Mouse (Mus musculus) limb, embryonic 13.5 days (tissue): ENCODE results near the gene Sap30l. TPM values are rescaled to one million over a fixed set of nuclear protein-coding genes. Genes with fewer than 3 reads are reported as not detected.
A peak's percentile ranks its signal among the peaks of the same experiment; 100 is the strongest.
"Not testable (repeated sequence)": the region's sequence is repeated elsewhere in the genome, so short reads cannot be mapped to it uniquely, and the experiment has no call there.

Experiments
- ATAC-seq: fragments of 200-750 bp; cut with Nextera tagmentation; 2 replicates; pipeline ENCODE4 v1.8.0; 2017; ENCODE audit warnings: low read depth, moderate number of reproducible peaks, moderate TSS enrichment; ENCODE audit not compliant: low FRiP score
- H3K27ac ChIP-seq: fragments of 300-500 bp; sonication (generic); 2 replicates; pipeline ENCODE4 v1.5.1; 2015; ENCODE audit warnings: inconsistent platforms, mild to moderate bottlenecking, moderate library complexity
- H3K27me3 ChIP-seq: fragments of 300-500 bp; sonication (generic); 2 replicates; pipeline ENCODE4 v1.6.1; 2015; ENCODE audit warnings: mild to moderate bottlenecking, inconsistent platforms
- H3K36me3 ChIP-seq: fragments of 300-500 bp; sonication (generic); 2 replicates; pipeline ENCODE4 v1.6.1; 2015; ENCODE audit warnings: inconsistent platforms, mild to moderate bottlenecking, moderate library complexity
- H3K4me1 ChIP-seq: fragments of 300-500 bp; sonication (generic); 2 replicates; pipeline ENCODE4 v1.6.1; 2015; ENCODE audit warnings: inconsistent platforms
- H3K4me2 ChIP-seq: fragments of 300-500 bp; sonication (generic); replicated peaks from 2 replicates; pipeline ENCODE4 v1.6.1; 2015; ENCODE audit warnings: inconsistent platforms, mild to moderate bottlenecking, moderate library complexity
- H3K4me3 ChIP-seq: fragments of 300-500 bp; sonication (generic); 2 replicates; pipeline ENCODE4 v1.5.1; 2015; ENCODE audit warnings: moderate library complexity, mild to moderate bottlenecking, inconsistent platforms
- H3K9ac ChIP-seq: fragments of 300-500 bp; sonication (generic); 2 replicates; pipeline ENCODE4 v1.6.1; 2015; ENCODE audit warnings: mild to moderate bottlenecking, inconsistent platforms
- H3K9me3 ChIP-seq: fragments of 300-500 bp; sonication (generic); 2 replicates; pipeline ENCODE4 v1.6.1; 2016; ENCODE audit warnings: inconsistent platforms
- WGBS: fragments of 180-500 bp; shearing (Covaris S2); methylation state at CpG from one replicate; pipeline ENCODE4 v1.1.7; 2015; 5-methylcytosine and 5-hydroxymethylcytosine counted together
- polyA plus RNA-seq: library from polyadenylated mRNA; unstranded; fragments of >200 nt; fragmentation: Nextera tagmentation; extraction: Ambion mirVana; gene quantifications from 2 replicates; pipeline ENCODE4 v1.2.1, GENCODE M21; 2015

The Sap30l gene
- polyA plus RNA-seq, 1 experiment from 2014 or later = 11.0 TPM

DNA sequence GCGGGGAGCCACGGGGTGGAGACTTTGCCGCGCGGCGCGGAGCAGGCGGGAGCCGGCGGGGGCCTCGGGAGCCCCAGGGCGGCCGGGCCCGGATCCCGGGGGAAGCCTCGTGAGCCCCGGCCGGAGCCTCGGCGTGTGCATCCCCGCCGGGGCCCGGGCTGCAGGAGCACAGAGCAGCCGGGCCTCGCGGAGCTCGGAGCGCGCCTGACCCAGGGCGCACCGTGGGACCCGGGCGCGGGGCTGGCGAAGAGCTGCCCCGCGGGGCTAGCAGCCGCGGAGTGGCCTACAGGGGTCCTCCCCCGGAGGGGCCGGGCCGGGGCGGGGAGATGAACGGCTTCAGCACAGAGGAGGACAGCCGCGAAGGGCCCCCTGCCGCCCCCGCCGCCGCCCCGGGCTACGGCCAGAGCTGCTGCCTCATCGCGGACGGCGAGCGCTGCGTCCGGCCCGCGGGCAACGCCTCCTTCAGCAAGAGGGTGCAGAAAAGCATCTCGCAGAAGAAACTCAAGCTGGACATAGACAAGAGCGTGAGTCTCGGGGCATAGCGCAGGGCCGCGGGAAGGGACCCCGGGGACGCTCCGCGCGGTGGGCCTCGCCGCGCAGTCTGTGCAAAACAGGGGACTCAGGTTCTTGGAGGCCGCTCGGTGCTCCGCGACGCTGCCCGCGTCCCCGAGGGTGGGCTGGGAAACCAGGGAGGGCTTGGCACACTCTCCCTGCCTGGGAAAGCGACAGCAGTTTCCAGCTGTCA lies 501 bp downstream of the Sap30l start:
- Histone ChIP-seq H3K4me3 (peak overlapping the region; percentile 98), H3K4me2 (peak overlapping the region; percentile 98), H3K36me3 (peaks cover 8% of the 10 kb centered on the region; the same call in 1 of the 2 replicates), H3K4me1 (peaks cover 28% of the 10 kb centered on the region), H3K27ac (no peak overlapping the region), H3K9me3 (no peaks in the 10 kb centered on the region), H3K9ac (peak overlapping the region; percentile 95), H3K27me3 (no peaks in the 10 kb centered on the region)
- peak; percentile 49; the same call in 1 of the 2 replicates for ATAC-seq
- under 1% methylated on average over 83 of the region's 85 CpGs for WGBS

- Histone ChIP-seq H3K4me1 (peaks cover 28% of the 10 kb centered on the region), H3K27me3 (no peaks in the 10 kb centered on the region), H3K4me3 (peak overlapping the region; percentile 98), H3K4me2 (peak overlapping the region; percentile 98), H3K36me3 (peaks cover 11% of the 10 kb centered on the region), H3K27ac (no peak overlapping the region), H3K9ac (peak overlapping the region; percentile 95), H3K9me3 (no peaks in the 10 kb centered on the region)
- WGBS = under 1% methylated on average over 18 of the region's 18 CpGs
- ATAC-seq = no peak
These were observed 1.1 kb downstream of the Sap30l start for GRCm38 (mm10) chr11:57802511-57802870.

DNA sequence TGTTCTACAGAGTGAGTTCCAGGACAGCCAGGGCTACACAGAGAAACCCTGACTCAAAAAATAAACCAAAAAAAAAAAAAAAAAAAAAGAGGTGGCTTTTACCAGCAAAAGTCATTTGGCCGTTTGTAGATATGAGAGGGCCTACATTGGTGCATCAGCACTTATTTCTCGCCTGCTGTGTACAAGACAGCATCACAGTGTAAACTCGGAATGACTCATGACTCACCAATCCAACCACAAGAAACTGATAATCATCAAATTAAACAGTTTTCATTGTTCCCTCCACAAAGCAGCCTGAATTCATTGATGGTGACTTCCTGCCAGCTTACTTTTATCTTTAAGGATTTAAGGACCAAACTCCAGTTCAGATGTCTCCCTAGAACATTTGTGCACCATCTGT lies 3.6 kb downstream of the Sap30l start:
- ATAC-seq = no peak
- Histone ChIP-seq H3K9ac (no peak overlapping the region), H3K27ac (no peak overlapping the region), H3K9me3 (no peaks in the 10 kb centered on the region), H3K27me3 (no peaks in the 10 kb centered on the region), H3K4me3 (no peak overlapping the region), H3K4me1 (peaks cover 26% of the 10 kb centered on the region), H3K36me3 (peaks cover 35% of the 10 kb centered on the region), H3K4me2 (no peak overlapping the region)
- 52% methylated on average over 3 of the region's 3 CpGs for WGBS

- no peaks in the 10 kb centered on the region for H3K4me1 ChIP-seq
- H3K27ac ChIP-seq = no peak overlapping the region
- peaks cover 66% of the 10 kb centered on the region for H3K36me3 ChIP-seq
- no peaks in the 10 kb centered on the region for H3K9me3 ChIP-seq
- no peak overlapping the region for H3K9ac ChIP-seq
- no peak for ATAC-seq
- no peaks in the 10 kb centered on the region for H3K27me3 ChIP-seq
- H3K4me2 ChIP-seq = no peak overlapping the region
- H3K4me3 ChIP-seq = no peak overlapping the region
- WGBS = 93% methylated on average over 17 of the region's 17 CpGs
These were observed 7.7 kb downstream of the Sap30l start for GRCm38 (mm10) chr11:57809017-57809731.

DNA sequence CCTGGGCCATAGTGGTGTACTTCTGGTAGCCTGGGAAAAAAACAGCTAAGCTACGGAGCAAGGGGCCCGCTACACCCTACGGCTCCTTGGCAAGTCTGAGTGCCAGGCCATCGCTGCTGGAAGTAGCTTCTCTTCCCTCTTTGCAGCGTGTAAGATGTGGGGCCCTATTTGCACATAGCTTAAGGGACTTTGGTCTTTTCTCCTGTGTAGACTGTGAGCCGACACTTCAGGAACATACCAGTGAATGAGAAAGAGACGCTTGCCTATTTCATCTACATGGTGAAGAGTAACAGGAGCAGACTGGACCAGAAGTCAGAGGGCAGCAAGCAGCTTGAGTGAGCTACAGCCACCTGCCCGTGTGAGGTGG lies 8.3 kb downstream of the Sap30l start:
- Histone ChIP-seq H3K9ac (no peak overlapping the region), H3K27ac (no peak overlapping the region), H3K4me1 (no peaks in the 10 kb centered on the region), H3K9me3 (no peaks in the 10 kb centered on the region), H3K4me3 (no peak overlapping the region), H3K4me2 (no peak overlapping the region), H3K36me3 (peaks cover 66% of the 10 kb centered on the region), H3K27me3 (no peaks in the 10 kb centered on the region)
- no peak for ATAC-seq
- 92% methylated on average over 8 of the region's 8 CpGs for WGBS

DNA sequence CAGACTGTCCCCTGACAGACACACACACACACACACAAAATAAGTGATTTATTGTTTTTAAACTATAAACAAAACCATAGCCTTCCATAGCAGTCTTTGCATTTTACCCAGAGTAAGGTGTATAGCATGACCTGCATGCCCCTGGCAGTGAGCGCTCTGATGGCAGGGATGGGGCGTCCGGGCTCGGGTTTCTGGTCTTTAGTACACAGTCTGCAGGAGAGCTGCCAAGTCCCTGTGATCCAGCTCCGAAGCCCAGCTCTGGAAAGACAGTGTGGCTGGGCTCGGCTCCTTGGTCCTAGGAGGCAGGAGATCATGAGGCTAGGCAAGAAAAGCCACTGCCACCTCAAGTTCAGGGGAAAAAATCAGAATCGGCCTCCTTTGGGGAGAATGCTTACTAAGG lies 9.6 kb downstream of the Sap30l start:
- Histone ChIP-seq H3K27ac (no peak overlapping the region), H3K9me3 (no peaks in the 10 kb centered on the region), H3K4me2 (no peak overlapping the region), H3K27me3 (0 out of 2 replicates have a peak, but pooled peaks cover 2% of the 10 kb centered on the region), H3K4me1 (no peaks in the 10 kb centered on the region), H3K36me3 (peaks cover 66% of the 10 kb centered on the region), H3K4me3 (no peak overlapping the region), H3K9ac (no peak overlapping the region)
- WGBS = 85% methylated on average over 7 of the region's 7 CpGs
- no peak for ATAC-seq

GRCm38 (mm10) chr11:57812212-57812611 lies 10.8 kb downstream of the Sap30l start:
- Histone ChIP-seq H3K9ac (no peak overlapping the region), H3K27me3 (0 out of 2 replicates have a peak, but pooled peaks cover 2% of the 10 kb centered on the region), H3K36me3 (peaks cover 58% of the 10 kb centered on the region), H3K9me3 (no peaks in the 10 kb centered on the region), H3K4me2 (no peak overlapping the region), H3K4me1 (no peaks in the 10 kb centered on the region), H3K4me3 (no peak overlapping the region), H3K27ac (no peak overlapping the region)
- 93% methylated on average over 8 of the region's 8 CpGs for WGBS
- ATAC-seq = no peak

- Histone ChIP-seq H3K9ac (no peak overlapping the region), H3K27me3 (peaks cover 7% of the 10 kb centered on the region; the same call in 1 of the 2 replicates), H3K27ac (no peak overlapping the region), H3K9me3 (0 out of 2 replicates have a peak, but pooled peaks cover 2% of the 10 kb centered on the region), H3K4me3 (no peak overlapping the region), H3K4me2 (no peak overlapping the region), H3K36me3 (peaks cover 45% of the 10 kb centered on the region), H3K4me1 (no peaks in the 10 kb centered on the region)
- no peak for ATAC-seq
- 84% methylated on average over 3 of the region's 3 CpGs for WGBS
These were observed 12.2 kb downstream of the Sap30l start for GRCm38 (mm10) chr11:57813641-57814040.

- ATAC-seq = no peak
- Histone ChIP-seq H3K27me3 (peaks cover 18% of the 10 kb centered on the region; the same call in 1 of the 2 replicates), H3K4me1 (no peaks in the 10 kb centered on the region), H3K4me2 (no peak overlapping the region), H3K9ac (no peak overlapping the region), H3K36me3 (peaks cover 2% of the 10 kb centered on the region; the same call in 1 of the 2 replicates), H3K9me3 (0 out of 2 replicates have a peak, but pooled peaks cover 2% of the 10 kb centered on the region), H3K4me3 (no peak overlapping the region), H3K27ac (no peak overlapping the region)
- WGBS = 78% methylated on average over 4 of the region's 4 CpGs
These were observed 16.8 kb downstream of the Sap30l start for GRCm38 (mm10) chr11:57818189-57818588.

DNA sequence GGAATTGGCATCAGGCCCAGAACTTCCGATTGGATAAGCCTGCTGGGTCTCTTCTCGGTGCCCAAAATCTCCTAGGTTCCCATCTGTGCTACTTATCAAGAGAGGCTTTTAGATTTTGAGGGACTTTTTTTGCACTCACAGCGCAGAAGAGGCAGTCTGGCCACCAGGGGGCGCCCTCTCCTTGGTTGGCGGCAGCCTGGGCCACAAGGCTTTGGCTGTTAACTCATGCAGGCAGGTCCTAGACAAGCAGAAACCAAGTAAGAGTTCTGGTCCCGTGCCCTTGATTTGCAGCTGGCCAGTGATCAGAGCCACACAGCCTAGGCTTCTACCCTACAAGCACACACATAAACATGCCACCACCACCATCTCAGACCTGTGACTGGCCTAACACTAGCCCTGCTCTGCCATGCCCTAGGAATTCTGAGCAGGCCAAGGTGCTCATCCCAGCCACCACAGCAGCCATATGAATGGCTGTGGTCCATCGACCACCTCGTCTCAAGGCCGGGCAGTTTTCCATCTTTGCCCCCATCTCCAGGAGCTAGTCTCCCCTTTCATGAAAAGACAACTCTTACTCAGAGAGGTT lies 18.7 kb downstream of the Sap30l start:
- Histone ChIP-seq H3K9ac (no peak overlapping the region), H3K36me3 (no peaks in the 10 kb centered on the region), H3K4me3 (no peak overlapping the region), H3K4me2 (no peak overlapping the region), H3K27ac (no peak overlapping the region), H3K9me3 (0 out of 2 replicates have a peak, but pooled peaks cover 2% of the 10 kb centered on the region), H3K4me1 (peaks cover 17% of the 10 kb centered on the region), H3K27me3 (peaks cover 18% of the 10 kb centered on the region; the same call in 1 of the 2 replicates)
- WGBS = 29% methylated on average over 9 of the region's 9 CpGs
- no peak for ATAC-seq

- WGBS = 94% methylated on average over 2 of the region's 2 CpGs
- not testable (repeated sequence) for H3K36me3 ChIP-seq, H3K27ac ChIP-seq, ATAC-seq, H3K4me3 ChIP-seq, H3K9me3 ChIP-seq, H3K4me2 ChIP-seq, H3K9ac ChIP-seq
- Histone ChIP-seq H3K27me3 (peaks cover 35% of the 10 kb centered on the region), H3K4me1 (peaks cover 33% of the 10 kb centered on the region)
These were observed 21.7 kb downstream of the Sap30l start for GRCm38 (mm10) chr11:57823159-57823558.

- no peak for ATAC-seq
- H3K27me3 ChIP-seq = peaks cover 38% of the 10 kb centered on the region
- 63% methylated on average over 7 of the region's 7 CpGs for WGBS
These were observed 22.3 kb downstream of the Sap30l start for GRCm38 (mm10) chr11:57823714-57824113.

More at GRCm38 (mm10) chr11:57823714-57824113, 22.3 kb downstream of the Sap30l start:
- no peaks in the 10 kb centered on the region for H3K9me3 ChIP-seq
- no peak overlapping the region for H3K9ac ChIP-seq
- H3K4me1 ChIP-seq = peaks cover 38% of the 10 kb centered on the region
- no peak overlapping the region for H3K4me3 ChIP-seq
- no peak overlapping the region for H3K4me2 ChIP-seq
- H3K36me3 ChIP-seq = no peaks in the 10 kb centered on the region
- H3K27ac ChIP-seq = no peak overlapping the region
